Mouse (Mus musculus): ENCODE results near the gene Pgbd5. TPM values are rescaled to one million over a fixed set of nuclear protein-coding genes. Genes with fewer than 3 reads are reported as not detected.

Gene Pgbd5
- polyA plus RNA-seq, 1 experiment from 2014 or later, result 2.2 TPM

GRCm38 (mm10) chr8:124399403-124399861 is 40.0 kb downstream of the Pgbd5 start:
- no peaks in the 10 kb centered on the region for H3K36me3 ChIP-seq (ENCODE audit: insufficient read depth)
- ATAC-seq (ENCODE audit: insufficient read depth), result peak; percentile 17; the same call in 1 of the 2 replicates
- H3K27me3 ChIP-seq (ENCODE audit: insufficient read depth, low read length), result no peaks in the 10 kb centered on the region
- no peak overlapping the region for H3K4me3 ChIP-seq (ENCODE audit: low read depth, low read length)
- H3K4me2 ChIP-seq, result no peak overlapping the region
- no peak overlapping the region for H3K27ac ChIP-seq (ENCODE audit: low read depth)
- WGBS, result 73% methylated on average over 11 of the region's 11 CpGs
- TF ChIP-seq CTCF (IDR thresholded peaks at IDR 0.05; ENCODE audit: low read depth), result no peak
- H3K4me1 ChIP-seq (ENCODE audit: insufficient read depth), result peaks cover 9% of the 10 kb centered on the region; the same call in 1 of the 2 replicates
- peak; percentile 63 for DNase-seq
- H3K9me3 ChIP-seq (ENCODE audit: low read depth, low read length), result no peaks in the 10 kb centered on the region
- H3K9ac ChIP-seq, result no peak overlapping the region

- Histone ChIP-seq H3K4me1 (ENCODE audit: insufficient read depth) (peaks cover 9% of the 10 kb centered on the region; the same call in 1 of the 2 replicates), H3K36me3 (ENCODE audit: insufficient read depth) (no peaks in the 10 kb centered on the region), H3K4me2 (no peak overlapping the region), H3K9me3 (ENCODE audit: low read depth, low read length) (no peaks in the 10 kb centered on the region), H3K27me3 (ENCODE audit: insufficient read depth, low read length) (no peaks in the 10 kb centered on the region), H3K27ac (ENCODE audit: low read depth) (no peak overlapping the region), H3K4me3 (ENCODE audit: low read depth, low read length) (no peak overlapping the region), H3K9ac (no peak overlapping the region)
- peak; percentile 73 for TF ChIP-seq CTCF (IDR thresholded peaks at IDR 0.05; ENCODE audit: low read depth)
- DNase-seq, result peak; percentile 70
- ATAC-seq (ENCODE audit: insufficient read depth), result no peak
- 28% methylated on average over 12 of the region's 12 CpGs for WGBS
These were observed 40.5 kb downstream of the Pgbd5 start for GRCm38 (mm10) chr8:124398843-124399402.

DNA sequence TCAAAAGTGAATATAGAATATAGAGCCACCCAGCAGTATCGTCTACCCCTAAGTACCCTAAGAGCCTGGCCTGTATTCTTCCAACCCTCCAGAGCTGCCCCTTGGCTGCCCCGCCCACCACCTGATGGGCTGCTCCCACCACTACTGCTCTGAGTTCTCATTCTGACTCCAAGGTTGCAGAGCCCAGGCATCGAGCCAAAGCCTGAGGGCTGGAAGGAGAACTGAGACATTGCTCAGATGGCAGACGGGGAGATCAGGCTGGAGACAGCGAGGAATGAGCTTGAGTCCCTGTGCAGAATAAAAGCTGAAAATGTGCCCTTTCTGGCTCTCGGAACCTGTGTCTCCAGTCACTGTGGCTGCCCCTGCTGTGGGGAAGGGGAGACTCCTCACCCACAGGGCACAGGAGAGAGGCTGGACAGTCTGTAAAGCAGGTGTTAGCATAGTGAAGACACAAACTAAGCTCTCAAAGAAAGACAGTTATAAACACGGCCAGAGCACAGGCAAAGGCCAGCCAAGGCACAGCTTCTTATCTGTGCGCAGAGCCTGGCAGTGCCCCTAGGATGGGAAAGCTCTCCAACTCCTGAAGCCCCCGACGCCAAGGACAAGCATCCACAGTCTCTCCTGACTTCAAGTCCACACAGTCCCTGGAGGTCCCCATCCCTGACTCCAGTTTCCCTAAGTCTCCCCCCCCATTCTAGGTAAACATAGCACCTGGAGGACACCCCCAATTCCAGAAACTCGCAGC is 42.0 kb downstream of the Pgbd5 start:
- Histone ChIP-seq H3K9me3 (ENCODE audit: low read depth, low read length) (no peaks in the 10 kb centered on the region), H3K4me2 (no peak overlapping the region), H3K4me1 (ENCODE audit: insufficient read depth) (peaks cover 9% of the 10 kb centered on the region; the same call in 1 of the 2 replicates), H3K36me3 (ENCODE audit: insufficient read depth) (no peaks in the 10 kb centered on the region), H3K4me3 (ENCODE audit: low read depth, low read length) (no peak overlapping the region), H3K9ac (no peak overlapping the region), H3K27me3 (ENCODE audit: insufficient read depth, low read length) (no peaks in the 10 kb centered on the region), H3K27ac (ENCODE audit: low read depth) (no peak overlapping the region)
- WGBS, result 53% methylated on average over 11 of the region's 11 CpGs
- DNase-seq, result peak; percentile 76
- ATAC-seq (ENCODE audit: insufficient read depth), result no peak
- TF ChIP-seq CTCF (IDR thresholded peaks at IDR 0.05; ENCODE audit: low read depth), result no peak

GRCm38 (mm10) chr8:124396531-124396930 is 42.9 kb downstream of the Pgbd5 start:
- H3K27me3 ChIP-seq (ENCODE audit: insufficient read depth, low read length), result no peaks in the 10 kb centered on the region
- H3K9ac ChIP-seq, result no peak overlapping the region
- no peak for ATAC-seq (ENCODE audit: insufficient read depth)
- DNase-seq, result no peak
- 79% methylated on average over 2 of the region's 2 CpGs for WGBS
- H3K4me2 ChIP-seq, result no peak overlapping the region
- no peak overlapping the region for H3K4me3 ChIP-seq (ENCODE audit: low read depth, low read length)
- H3K27ac ChIP-seq (ENCODE audit: low read depth), result no peak overlapping the region
- H3K4me1 ChIP-seq (ENCODE audit: insufficient read depth), result peaks cover 9% of the 10 kb centered on the region; the same call in 1 of the 2 replicates
- TF ChIP-seq CTCF (IDR thresholded peaks at IDR 0.05; ENCODE audit: low read depth), result no peak
- H3K9me3 ChIP-seq (ENCODE audit: low read depth, low read length), result no peaks in the 10 kb centered on the region
- no peaks in the 10 kb centered on the region for H3K36me3 ChIP-seq (ENCODE audit: insufficient read depth)

GRCm38 (mm10) chr8:124395392-124395791 is 44.1 kb downstream of the Pgbd5 start:
- Histone ChIP-seq H3K36me3 (ENCODE audit: insufficient read depth) (no peaks in the 10 kb centered on the region), H3K9ac (no peak overlapping the region), H3K27me3 (ENCODE audit: insufficient read depth, low read length) (no peaks in the 10 kb centered on the region), H3K9me3 (ENCODE audit: low read depth, low read length) (no peaks in the 10 kb centered on the region), H3K4me1 (ENCODE audit: insufficient read depth) (peaks cover 9% of the 10 kb centered on the region; the same call in 1 of the 2 replicates), H3K4me2 (no peak overlapping the region), H3K27ac (ENCODE audit: low read depth) (peak overlapping the region; percentile 33; the same call in 1 of the 2 replicates), H3K4me3 (ENCODE audit: low read depth, low read length) (no peak overlapping the region)
- no peak for TF ChIP-seq CTCF (IDR thresholded peaks at IDR 0.05; ENCODE audit: low read depth)
- ATAC-seq (ENCODE audit: insufficient read depth) (peak; percentile 35; the same call in 1 of the 2 replicates), DNase-seq (peak; percentile 58)
- 39% methylated on average over 7 of the region's 7 CpGs for WGBS

DNA sequence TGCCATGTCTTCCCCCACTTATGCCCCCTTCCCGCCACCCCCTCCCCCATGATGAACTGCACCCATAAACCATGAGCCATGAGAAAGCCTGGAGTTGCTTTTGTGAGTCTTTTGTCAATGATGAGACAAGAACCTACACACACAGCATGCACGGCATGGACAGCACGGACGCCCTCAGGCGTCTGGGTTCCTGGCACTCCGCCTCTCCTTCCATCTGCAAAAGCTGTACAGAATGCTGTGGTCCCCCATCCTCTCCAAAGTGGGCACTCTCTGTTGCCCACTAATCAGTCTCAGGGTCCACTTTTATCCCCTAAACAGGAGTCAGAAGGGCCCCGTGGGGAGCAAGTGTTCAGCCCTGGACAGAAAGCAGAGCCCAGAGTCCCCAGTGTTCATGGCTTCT is 44.5 kb downstream of the Pgbd5 start:
- Histone ChIP-seq H3K36me3 (ENCODE audit: insufficient read depth) (no peaks in the 10 kb centered on the region), H3K9me3 (ENCODE audit: low read depth, low read length) (no peaks in the 10 kb centered on the region), H3K27me3 (ENCODE audit: insufficient read depth, low read length) (no peaks in the 10 kb centered on the region), H3K4me3 (ENCODE audit: low read depth, low read length) (no peak overlapping the region), H3K4me2 (no peak overlapping the region), H3K27ac (ENCODE audit: low read depth) (peak overlapping the region; percentile 33; the same call in 1 of the 2 replicates), H3K4me1 (ENCODE audit: insufficient read depth) (peaks cover 9% of the 10 kb centered on the region; the same call in 1 of the 2 replicates), H3K9ac (no peak overlapping the region)
- DNase-seq (peak; percentile 26), ATAC-seq (ENCODE audit: insufficient read depth) (no peak)
- no peak for TF ChIP-seq CTCF (IDR thresholded peaks at IDR 0.05; ENCODE audit: low read depth)
- 61% methylated on average over 7 of the region's 7 CpGs for WGBS

- Histone ChIP-seq H3K27me3 (ENCODE audit: insufficient read depth, low read length) (no peaks in the 10 kb centered on the region), H3K4me2 (no peak overlapping the region), H3K36me3 (ENCODE audit: insufficient read depth) (no peaks in the 10 kb centered on the region), H3K9me3 (ENCODE audit: low read depth, low read length) (no peaks in the 10 kb centered on the region), H3K9ac (no peak overlapping the region), H3K4me3 (ENCODE audit: low read depth, low read length) (no peak overlapping the region), H3K27ac (ENCODE audit: low read depth) (no peak overlapping the region), H3K4me1 (ENCODE audit: insufficient read depth) (peaks cover 9% of the 10 kb centered on the region; the same call in 1 of the 2 replicates)
- ATAC-seq (ENCODE audit: insufficient read depth) (no peak), DNase-seq (peak; percentile 38)
- 84% methylated on average over 4 of the region's 4 CpGs for WGBS
- peak; percentile 43 for TF ChIP-seq CTCF (IDR thresholded peaks at IDR 0.05; ENCODE audit: low read depth)
These were observed 45.5 kb downstream of the Pgbd5 start for GRCm38 (mm10) chr8:124393927-124394326.
